Mouse (Mus musculus): ENCODE data around the gene Grb14.

The Grb14 gene

DNA sequence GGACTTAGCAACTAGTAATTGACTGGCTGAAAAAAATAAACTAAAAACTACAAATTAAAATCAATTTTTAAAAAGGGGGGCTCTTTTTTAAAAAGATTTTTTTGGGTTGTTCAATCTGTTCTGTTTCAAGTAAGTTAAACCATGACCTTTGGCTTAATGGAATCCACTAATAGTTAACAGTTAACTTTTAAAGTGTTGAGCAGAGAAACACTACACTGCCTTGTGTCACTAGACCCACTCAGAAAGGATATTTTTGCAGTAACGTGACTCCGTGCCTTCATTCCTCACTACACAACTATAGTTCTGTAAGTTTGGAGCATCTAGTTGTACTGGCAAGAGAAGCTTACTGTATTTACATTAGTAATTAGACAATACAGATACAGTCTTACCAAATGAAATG is 50.2 kb downstream of the Grb14 start:
- no peak for DNase-seq (ENCODE audit: low spot score in 2 of 2)

DNA sequence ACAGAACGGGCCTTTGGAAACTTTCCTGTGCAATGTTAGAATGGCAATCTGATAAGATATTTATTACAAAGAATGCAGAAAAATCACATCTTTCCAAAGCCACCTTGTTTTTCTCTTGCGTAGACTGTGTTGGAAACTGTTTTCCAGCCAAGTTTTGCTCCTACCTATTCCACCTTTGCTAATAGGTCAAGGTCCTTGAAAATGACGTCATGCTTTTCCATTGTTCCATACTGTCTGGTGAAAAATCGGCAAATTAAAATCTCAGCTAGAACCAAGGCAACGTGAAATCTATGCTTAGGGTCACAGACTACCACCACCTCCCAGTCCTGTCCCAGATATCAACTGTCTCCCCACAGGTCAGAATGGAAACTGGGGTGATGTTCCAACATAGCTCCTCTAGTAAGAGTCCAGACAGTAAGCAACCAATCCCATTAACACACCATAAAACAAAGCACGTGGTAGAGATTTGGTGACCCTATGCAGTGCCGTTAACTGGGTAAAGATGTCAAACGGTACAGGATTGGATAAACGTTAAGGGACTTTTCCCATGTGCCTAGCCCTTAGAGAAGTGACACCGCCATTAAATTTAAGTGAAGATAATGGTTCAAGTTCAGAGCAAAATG is 50.9 kb downstream of the Grb14 start:
- no peak for DNase-seq (ENCODE audit: low spot score in 2 of 2)

DNA sequence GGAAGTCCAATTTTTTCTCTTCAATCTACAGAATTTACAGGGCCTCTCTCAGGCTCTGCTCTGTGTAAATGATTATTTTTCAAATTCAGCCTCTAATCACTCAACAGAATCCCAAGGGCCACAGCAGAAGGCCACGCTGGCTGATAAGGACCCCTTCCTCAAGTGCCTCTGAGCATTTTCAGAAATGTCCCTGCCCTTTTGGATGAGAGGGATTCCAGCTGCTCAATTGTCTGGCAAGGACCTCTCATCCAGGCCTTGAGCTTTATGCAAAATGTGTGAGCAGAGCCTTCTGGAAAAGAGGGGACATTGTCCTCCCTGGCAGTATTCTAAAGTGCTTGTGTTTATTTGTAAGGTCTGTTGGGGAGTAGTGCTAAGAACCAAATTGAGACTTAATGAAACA is 51.7 kb downstream of the Grb14 start:
- DNase-seq (ENCODE audit: low spot score in 2 of 2) = no peak

DNA sequence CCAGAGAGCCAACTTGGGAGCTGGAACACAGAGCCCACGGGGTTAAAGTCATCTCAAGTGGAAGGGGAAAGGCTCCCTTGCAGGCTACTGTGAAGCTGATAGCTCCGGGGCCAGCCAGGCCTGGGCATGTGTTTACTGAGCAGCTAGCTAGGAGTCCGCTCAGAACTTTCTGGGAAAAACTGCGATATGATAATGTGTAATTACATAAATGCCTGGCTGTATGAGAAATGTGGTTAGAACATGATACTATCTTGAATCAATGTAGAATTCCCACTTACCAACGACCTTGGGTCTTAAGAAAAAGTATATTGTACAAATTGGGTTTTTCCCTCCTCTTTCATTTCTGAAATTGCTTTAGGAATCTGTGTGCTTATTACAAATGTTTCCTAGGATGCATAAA is 53.0 kb downstream of the Grb14 start:
- no peak for DNase-seq (ENCODE audit: low spot score in 2 of 2)

DNA sequence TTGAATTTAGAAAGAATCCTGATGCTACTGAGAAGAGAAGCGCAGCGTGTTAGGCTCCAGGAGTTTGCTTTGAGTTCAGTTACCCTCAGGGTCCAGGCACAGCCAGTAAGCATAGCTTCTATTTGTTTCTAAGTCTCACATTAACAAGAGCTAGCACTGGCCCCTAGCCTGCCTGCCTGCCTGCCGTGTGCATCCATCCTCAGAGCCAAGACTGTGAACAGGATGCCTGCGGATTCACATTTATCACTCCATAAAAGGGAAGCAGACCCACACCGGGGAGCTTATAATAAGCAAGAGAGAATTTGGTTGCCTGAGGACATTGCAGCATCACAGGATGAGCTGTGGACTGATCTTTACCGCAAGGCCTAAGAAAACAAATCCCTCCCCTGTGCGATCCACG is 53.8 kb downstream of the Grb14 start:
- no peak for DNase-seq (ENCODE audit: low spot score in 2 of 2)

DNA sequence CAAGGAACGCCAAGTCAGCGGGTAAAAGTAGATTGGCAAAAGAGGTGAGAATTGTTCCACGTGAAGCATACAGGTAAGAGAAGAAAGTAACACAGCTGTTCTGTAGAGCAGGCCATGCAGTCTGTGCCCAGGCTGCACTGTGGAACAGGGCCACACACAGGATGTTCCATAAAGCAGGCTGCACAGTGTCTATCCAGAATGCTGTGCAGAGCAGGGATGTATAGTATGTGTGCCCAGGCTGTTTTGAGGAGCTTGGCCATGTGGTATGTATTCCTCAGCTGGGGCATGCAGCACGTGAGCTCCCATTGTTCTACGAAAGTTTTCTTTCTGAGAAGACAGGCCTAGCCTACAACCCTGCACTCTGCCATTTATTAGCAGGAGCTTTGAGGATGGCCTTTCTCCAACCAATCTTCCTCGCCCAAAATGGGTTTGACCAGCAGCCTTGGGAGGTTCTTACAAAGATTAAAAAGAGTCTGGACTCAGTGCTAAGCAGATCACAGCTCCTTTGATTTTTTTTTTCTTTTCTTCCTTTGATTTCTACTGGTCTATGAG is 57.8 kb downstream of the Grb14 start:
- DNase-seq (ENCODE audit: low spot score in 2 of 2) = no peak

DNA sequence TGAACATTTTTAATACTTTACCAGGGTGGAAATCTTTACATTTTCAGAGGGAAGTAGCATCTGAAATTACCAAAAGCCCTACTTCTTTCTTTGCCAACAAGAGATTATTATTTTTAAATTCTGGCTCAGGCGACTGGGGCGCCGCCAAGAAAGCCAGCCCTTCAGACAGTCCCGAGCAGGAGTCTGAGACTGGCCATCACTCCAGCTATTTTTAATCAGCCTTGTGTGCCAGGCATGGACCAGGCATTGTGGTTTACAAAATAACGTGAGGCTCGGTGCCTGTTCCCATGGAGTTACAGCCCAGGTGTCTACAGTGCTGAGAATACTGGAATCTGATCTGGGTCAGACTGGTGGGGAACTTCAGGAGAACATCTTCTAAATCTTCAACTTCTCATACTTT is 58.5 kb downstream of the Grb14 start:
- DNase-seq (ENCODE audit: low spot score in 2 of 2) = no peak

DNA sequence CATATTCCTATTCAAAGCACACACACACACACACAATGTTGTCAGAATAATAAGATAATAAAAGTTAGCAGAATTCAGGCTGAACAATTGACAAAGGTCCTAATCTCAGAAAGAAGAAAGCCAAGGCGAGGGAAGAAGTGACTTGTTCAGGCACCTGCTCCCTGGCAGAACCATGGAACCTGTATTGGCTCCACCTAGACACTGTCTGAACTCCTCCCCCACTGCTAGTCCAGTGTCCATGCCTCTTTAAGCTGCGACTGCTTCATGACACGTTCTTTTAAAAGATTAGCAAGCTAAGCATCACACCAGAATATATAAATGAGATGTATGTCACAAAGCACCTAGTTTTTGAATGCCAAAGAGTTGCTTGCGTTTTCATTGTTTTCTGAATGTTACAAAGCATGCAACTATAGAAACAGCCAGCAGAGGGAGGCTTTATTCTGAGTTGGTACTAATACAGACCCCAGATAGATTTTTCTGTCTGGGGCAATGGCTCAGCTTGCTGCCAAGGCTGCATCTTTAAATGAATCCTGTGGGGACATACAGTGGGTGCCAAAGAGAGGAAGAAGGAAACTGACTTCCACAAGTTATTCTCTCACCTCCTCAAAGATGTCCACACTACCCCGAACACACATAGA is 59.4 kb downstream of the Grb14 start:
- DNase-seq (ENCODE audit: low spot score in 2 of 2) = no peak

DNA sequence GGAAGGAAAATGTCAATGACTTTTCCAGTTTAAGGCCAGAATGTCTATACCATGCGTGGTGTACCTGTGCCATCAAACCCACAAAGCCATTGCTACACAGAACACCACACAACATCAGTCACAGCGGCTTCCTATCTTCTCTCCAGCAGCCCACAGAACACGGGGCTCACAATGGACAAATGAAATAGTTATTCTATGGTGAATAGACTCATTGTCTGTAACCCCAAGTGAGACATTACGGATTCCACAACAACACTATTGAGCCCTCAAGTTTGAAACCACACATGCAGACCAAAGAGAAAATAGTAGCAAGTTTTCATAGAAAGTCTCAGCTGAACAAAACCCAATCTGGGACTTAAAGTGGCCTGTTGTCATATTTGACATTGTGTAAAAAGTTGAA is 62.6 kb downstream of the Grb14 start:
- no peak for DNase-seq (ENCODE audit: low spot score in 2 of 2)

DNA sequence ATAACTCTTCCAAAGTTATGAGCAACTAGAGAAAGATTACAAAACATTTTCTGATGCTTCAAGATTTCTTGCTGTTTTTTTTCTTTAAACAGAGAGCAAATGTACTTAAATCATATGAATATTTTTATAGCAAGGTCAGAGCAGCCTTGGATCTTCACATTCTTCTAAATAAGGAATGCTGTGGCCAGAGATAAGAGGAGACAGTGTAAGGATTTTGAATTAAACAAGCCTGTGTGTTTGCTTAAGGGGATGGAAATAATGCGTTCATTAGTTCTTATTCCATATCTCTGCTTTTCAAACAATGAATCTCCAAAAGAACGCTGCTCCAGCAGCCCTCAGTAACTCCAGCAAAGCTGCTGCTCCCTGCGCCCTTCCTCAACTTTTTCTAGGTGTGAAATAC is 63.4 kb downstream of the Grb14 start:
- no peak for DNase-seq (ENCODE audit: low spot score in 2 of 2)

DNA sequence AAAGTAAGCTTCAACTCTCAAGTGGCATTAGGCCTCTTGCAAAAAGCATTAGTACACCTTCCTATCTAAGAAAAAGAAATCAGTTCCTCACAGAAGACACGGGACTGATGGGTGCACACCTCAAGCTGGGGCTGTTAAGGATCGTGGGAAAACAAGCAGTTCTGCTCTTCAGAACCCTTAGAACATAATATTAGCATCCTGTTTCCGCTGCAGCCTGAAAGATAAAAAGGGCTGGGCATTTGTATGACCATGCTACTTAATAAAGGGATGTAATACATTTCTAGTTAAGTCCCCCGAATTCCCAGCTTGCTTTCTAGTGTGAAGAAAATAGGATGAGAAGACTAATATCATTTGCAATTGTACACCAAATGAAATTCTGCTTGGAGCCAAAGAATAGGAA is 65.1 kb downstream of the Grb14 start:
- no peak for DNase-seq (ENCODE audit: low spot score in 2 of 2)

DNA sequence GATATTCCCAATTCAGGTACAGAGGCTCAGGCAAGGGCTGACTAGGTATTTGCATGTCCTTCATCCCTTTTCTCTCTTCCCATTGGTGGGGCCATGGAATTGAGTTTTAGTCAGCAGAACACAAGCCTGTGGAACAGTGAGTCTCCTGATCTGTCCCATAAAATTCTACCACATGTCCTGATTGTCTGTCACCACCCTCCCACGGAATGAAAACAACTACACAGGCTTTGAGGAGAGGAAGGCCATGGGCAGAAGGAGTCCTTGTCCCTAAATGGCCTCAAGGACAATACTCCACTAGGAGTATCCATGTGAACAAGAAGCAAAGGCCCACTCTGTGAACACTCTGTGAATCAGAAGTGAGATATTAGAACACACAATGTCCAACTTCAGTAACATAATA is 69.3 kb downstream of the Grb14 start:
- no peak for DNase-seq (ENCODE audit: low spot score in 2 of 2)

DNA sequence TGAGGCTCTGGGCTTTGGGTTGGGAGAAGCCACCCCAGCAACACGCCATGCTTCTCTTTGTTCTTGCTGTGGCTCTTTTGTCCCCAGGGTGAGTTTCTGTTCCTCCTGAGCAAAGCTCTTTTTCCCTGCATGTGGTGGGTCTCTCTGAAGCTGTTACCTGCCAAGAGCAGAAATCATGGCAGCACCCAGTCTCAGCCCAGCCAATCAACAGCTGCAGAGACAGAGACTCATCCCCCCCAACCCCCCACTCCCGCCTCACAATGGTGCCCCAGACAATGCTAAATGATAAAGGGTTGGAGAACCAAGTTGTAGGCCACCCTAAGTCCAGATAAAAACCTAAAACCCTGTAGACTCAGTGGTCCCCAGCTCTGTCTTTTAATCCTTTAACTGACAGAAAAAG is 75.6 kb downstream of the Grb14 start:
- no peak for DNase-seq (ENCODE audit: low spot score in 2 of 2)

DNA sequence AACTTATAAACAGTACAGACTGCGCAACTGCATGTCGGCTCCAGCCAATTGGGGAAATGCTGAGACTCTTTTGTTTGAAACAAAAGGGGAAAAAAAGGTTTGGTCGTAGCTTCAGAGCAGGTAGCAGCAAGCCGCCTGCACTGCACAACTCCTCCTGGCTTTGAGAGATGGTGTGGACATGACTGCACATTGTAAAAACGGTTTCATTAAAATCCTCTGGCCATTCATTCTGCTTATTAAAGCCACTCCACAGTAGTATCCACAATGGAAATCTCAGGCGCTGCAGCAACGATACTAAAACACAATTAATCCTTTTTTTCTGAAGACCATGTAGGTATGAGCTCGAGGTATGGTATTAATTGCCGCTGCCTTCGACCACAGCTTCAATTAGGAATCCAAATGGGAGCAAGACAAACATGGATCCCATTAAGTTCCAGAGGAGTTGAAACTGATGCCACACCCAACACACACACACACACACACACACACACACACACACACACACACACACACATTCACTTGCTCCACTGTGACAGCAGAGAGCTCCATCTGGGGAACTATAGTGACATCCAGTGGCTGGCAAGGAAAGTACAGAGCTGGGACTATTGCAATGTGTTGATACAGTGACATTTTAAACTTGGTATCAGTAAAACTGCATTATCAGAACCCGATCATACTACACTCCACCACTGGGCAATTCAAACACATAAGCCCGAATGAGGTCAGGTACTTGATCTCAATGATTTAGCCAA is 76.2 kb downstream of the Grb14 start:
- no peak for DNase-seq (ENCODE audit: low spot score in 2 of 2)

DNA sequence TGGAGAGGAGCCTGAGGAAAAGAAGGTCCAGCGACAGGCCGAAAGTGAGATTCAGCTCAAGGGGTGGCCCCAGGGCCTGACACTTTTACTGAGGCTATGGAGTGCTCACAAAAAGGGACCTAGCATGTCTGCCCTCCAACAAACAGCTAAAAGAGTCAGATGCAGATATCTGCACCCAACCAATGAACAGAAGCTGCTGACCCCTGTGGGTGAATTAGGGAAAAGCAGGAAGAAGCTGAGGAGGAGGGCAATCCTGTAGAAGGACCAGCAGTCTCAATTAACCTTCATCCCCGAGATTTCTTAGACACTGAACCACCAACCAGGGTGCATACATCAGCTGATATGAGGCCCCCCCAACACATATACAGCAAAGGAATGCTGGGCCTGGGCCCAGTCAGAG is 77.3 kb downstream of the Grb14 start:
- DNase-seq (ENCODE audit: low spot score in 2 of 2) = no peak

DNA sequence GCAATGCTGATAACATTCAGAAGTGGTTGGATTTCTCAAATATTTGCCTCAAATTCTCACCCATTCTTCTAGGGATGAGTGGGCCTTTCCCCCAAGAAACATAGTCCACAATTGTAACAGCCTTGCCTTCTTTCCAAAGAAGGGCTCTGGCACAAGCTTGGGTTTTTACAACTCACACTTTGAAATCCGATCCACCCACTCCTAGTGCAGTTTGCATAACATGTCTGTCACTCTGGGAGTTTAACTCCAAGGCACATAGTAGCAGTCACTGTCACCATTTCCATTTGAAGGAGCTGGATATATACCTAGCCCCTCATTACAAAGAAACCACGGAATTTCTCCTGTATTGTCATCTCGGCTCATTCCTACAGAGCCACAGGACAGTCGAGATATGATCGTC is 103.9 kb downstream of the Grb14 start:
- no peak for DNase-seq (ENCODE audit: low spot score in 2 of 2)

DNA sequence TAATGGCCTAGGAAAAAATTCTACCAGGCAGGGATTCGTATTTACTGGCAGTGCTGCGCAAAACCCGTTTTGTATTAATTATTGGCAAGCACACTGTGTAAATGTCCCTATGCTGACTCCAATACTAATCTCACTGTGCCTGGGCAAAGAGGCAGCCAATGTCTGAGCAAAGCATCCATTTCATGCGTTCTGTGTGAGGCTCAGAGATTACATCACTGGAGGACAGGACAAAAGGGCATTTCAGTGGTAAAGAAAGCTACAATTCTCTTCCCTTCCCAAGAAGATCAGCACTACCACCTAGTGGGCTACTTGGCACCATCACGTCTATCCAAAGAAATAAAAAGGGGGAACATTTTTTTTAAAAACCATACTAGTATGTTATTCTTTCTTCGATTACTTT is 109.3 kb downstream of the Grb14 start:
- no peak for DNase-seq (ENCODE audit: low spot score in 2 of 2)

DNA sequence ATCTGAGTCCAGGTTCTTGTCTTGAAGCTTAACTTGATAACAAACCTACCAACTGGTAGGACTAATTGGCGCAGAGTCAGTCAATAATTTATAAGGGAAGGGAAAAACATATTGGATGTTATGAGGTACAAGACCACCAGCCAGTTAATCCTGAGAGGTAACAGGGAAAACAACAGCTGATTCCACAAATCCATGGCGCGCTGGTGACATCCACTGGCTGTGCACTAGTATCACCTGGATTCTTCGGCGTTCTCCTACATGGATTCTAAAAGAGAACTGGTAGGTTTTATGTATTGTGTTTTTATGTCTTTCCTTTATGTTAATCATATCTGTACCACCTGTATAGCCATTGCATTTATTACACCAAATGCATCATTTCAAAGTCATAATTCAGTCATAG is 119.9 kb downstream of the Grb14 start:
- DNase-seq (ENCODE audit: low spot score in 2 of 2) = no peak

DNA sequence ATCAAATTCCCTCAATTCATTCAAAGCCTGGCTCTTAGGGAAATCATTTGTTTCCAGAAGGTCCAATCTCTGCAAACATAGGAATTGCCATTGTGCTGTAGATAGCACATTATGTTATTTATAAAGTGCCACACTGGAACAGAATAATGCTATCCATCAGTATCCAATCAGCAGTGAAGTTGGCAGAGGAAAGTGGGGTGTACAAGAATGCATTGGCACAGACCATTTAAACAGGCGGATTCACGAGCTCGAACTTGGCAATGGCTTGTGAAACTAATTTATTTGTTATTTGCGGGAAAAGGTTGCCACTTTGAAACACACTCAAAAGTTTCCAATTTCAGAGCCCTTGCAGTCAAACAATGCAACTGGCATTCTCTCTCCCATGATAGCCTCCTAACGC is 126.9 kb downstream of the Grb14 start:
- DNase-seq (ENCODE audit: low spot score in 2 of 2) = no peak

DNA sequence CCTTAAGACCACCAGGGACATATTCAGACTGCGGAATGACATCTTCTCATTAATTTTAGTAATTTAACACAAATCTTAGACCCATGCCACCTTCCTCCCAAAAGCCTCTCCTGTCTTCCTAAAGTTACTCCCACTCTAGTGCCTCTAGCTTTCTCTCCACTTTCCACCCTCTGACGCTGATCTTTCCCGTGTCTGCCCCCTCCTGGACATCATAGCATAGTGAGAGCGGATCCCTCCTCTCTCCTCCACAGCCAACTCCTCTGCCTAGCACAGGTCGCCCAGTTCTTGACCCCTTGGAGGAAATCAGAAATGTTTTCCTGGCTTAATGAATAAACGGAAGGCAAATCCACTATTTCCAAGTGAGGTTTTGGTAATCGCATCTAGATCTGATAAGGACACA is 131.6 kb downstream of the Grb14 start:
- no peak for DNase-seq (ENCODE audit: low spot score in 2 of 2)

DNA sequence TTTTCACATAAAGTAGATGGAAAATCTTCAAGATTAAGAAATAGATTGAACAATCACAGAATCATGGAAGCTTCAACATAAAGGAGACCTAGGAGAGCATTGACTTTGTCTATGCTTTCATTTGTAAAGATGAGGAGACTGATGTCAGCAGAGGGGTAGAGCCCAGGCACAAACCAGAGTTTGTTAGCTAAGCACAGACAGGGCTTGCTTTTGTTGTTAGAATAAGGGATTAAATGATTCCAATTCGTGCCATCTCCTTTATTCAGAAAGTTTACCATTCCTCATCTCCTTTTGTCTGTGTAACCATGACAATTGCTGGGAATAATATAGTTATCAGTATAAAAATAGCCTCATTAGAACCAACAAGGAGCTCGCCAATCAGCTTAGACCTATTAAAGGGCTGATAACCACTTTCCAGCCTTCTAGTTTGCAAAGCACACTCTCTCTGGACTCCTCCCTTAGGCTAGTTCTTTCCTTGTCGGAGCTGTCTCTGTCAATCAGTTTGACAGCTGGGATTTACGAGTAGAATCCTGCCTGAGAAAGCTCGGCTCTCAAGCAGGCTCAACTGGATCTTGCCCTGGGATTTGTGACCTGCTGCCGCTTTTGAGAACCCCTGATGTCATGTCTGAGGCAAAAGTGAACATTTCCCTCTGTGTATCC is 137.6 kb downstream of the Grb14 start:
- no peak for DNase-seq (ENCODE audit: low spot score in 2 of 2)

DNA sequence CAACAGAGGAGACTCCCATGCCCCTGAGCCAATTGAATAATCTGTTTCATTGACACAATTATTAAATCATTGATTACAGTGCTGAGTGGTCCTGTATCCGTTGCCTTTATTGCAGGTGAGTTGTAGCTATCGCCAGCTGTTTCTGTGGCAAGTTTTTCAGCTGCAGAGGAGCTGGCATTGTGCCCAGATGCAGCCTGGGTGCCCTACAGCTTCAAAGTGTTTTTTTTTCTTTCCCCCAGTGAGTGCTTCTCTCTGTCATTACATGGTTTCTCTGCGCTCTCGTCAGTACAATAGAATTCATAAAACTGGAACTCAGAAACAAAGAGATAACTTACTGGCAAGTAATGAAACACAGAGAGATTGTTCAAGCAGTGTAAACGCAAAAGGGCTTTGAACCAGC is 139.1 kb downstream of the Grb14 start:
- no peak for DNase-seq (ENCODE audit: low spot score in 2 of 2)

DNA sequence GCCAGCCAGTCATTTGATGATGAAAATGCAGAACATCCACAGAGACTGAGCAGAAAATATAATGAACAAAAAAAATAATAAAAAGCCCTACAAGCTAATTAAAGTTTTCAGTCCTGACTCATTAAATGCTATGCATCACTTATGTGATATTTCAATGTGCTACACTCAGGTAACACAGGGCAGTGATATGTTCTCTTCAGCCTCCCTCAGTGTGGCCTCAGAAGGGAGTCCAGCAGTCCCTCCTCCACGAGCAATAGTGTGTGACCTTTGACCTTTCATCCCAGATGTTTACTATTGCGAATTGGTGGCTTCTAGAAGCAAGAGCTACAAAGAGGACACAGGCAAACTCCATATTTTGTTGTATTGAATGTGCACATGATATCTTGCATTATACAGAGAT is 146.5 kb downstream of the Grb14 start:
- DNase-seq (ENCODE audit: low spot score in 2 of 2) = no peak
